Mouse (Mus musculus) liver, postnatal 0 days (tissue): Measurements from ENCODE around the gene S1pr2. TPM values are rescaled to one million over a fixed set of nuclear protein-coding genes. Genes with fewer than 3 reads are reported as not detected.
"Not testable (repeated sequence)": the region's sequence is repeated elsewhere in the genome, so short reads cannot be mapped to it uniquely, and the experiment has no call there.

Experiments
- ATAC-seq: fragments of 200-750 bp; cut with Nextera tagmentation; 2 replicates; pipeline ENCODE4 v1.8.0; 2017; ENCODE audit warnings: mild to moderate bottlenecking, moderate library complexity
- DNase-seq: peaks from one replicate; pipeline ENCODE4 v3.0.0-alpha.2; 2016
- H3K27ac ChIP-seq: fragments of 300-500 bp; sonication (generic); 2 replicates; pipeline ENCODE4 v1.5.1; 2014; ENCODE audit warnings: antibody characterized with exemption, moderate library complexity, mild to moderate bottlenecking, low read depth
- H3K27me3 ChIP-seq: fragments of 300-500 bp; sonication (generic); 2 replicates; pipeline ENCODE4 v1.6.1; 2014; ENCODE audit warnings: low read length, control low read depth, mixed read lengths; ENCODE audit not compliant: insufficient read depth
- H3K36me3 ChIP-seq: fragments of 300-500 bp; sonication (generic); replicated peaks from 2 replicates; pipeline ENCODE4 v1.6.1; 2014; ENCODE audit warnings: mild to moderate bottlenecking, control low read depth, low read length, moderate library complexity, mixed read lengths; ENCODE audit not compliant: insufficient read depth
- H3K4me1 ChIP-seq: fragments of 300-500 bp; sonication (generic); 2 replicates; pipeline ENCODE4 v1.6.1; 2014; ENCODE audit warnings: antibody characterized with exemption, mild to moderate bottlenecking, control low read depth; ENCODE audit not compliant: insufficient read depth
- H3K4me2 ChIP-seq: fragments of 300-500 bp; sonication (generic); 2 replicates; pipeline ENCODE4 v1.6.1; 2014; ENCODE audit warnings: low read depth, mild to moderate bottlenecking, low read length, moderate library complexity, mixed read lengths
- H3K4me3 ChIP-seq: fragments of 300-500 bp; sonication (generic); 2 replicates; pipeline ENCODE4 v1.5.1; 2014; ENCODE audit warnings: low read depth, low read length
- H3K9ac ChIP-seq: fragments of 300-500 bp; sonication (generic); replicated peaks from 2 replicates; pipeline ENCODE4 v1.6.1; 2014; ENCODE audit warnings: mild to moderate bottlenecking, moderate library complexity
- H3K9me3 ChIP-seq: fragments of 300-500 bp; sonication (generic); 2 replicates; pipeline ENCODE4 v1.6.1; 2016; ENCODE audit warnings: mild to moderate bottlenecking, control low read depth, low read length, mixed read lengths
- CTCF ChIP-seq: sonication (generic); IDR thresholded peaks from 2 replicates; pipeline ENCODE4 v1.5.1; 2016; ENCODE audit warnings: antibody characterized with exemption, low read depth
- EP300 ChIP-seq: IDR thresholded peaks from 2 replicates; pipeline ENCODE4 v1.6.1; 2016; ENCODE audit warnings: antibody characterized with exemption, low read depth, mild to moderate bottlenecking
- WGBS: fragments of 180-500 bp; shearing (Covaris S2); extraction: QIAGEN DNeasy Blood & Tissue Kit; methylation state at CpG from one replicate; pipeline ENCODE4 v1.1.7; 2014; ENCODE audit not compliant: insufficient replicate concordance; 5-methylcytosine and 5-hydroxymethylcytosine counted together
- polyA plus RNA-seq: library from polyadenylated mRNA; unstranded; fragments of >200 nt; fragmentation: Nextera tagmentation; extraction: Ambion mirVana; gene quantifications from 2 replicates; pipeline ENCODE4 v1.2.1, GENCODE M21; 2015

S1pr2 gene
- polyA plus RNA-seq, 1 experiment from 2014 or later = 3.1 TPM

DNA sequence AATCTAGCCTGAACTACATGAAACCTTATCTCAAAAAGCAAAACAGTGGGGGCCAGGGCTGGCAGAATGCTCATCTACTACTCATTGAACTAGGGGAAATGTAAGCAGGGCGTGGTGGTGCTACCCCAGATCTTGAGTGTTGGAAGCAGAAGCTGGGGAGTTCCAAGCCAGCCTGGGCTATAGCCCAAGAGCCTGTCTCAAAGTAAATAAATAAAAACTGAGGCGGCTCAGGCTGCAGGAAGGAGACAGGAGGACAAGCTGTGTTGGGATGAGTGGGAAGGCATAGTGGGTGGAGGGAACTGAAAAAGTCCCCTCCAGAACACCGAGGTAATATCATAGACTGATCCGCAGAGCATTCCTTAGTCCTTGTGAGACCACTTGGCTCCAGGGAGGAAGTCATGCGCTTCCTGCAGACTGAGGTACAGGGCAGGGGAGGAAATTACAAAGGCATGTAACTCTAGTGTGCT lies 35.3 kb upstream of the S1pr2 start:
- Histone ChIP-seq H3K27ac (peak overlapping the region; percentile 39; the same call in 1 of the 2 replicates), H3K27me3 (no peaks in the 10 kb centered on the region; the same call in 1 of the 2 replicates)
- no peak for ATAC-seq

DNA sequence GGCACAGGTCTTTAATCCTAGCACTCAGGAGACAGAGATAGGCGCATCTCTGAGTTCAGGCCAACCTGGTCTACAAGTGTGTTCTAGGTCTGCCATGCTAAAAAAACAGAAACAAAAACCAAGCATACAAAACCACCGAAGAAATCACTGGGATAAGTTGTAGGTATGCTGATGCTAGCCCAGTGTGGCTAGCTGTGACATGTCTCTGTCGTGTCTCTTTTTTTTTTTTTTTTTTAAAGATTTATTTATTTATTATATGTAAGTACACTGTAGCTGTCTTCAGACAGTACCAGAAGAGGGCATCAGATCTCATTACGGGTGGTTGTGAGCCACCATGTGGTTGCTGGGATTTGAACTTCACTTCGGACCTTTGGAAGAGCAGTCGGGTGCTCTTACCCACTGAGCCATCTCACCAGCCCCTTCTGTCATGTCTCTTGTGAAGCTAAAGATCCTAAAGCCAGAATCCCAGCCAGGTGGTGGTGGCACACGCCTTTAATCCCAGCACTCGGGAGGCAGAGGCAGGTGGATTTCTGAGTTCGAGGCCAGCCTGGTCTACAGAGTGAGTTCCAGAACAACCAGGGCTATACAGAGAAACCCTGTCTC lies 34.5 kb upstream of the S1pr2 start:
- Histone ChIP-seq H3K36me3 (peaks cover 25% of the 10 kb centered on the region), H3K4me1 (peaks cover 28% of the 10 kb centered on the region)
- H3K9ac ChIP-seq, H3K27me3 ChIP-seq, H3K9me3 ChIP-seq, H3K27ac ChIP-seq, H3K4me3 ChIP-seq, DNase-seq, ATAC-seq, H3K4me2 ChIP-seq: not testable (repeated sequence)
- 71% methylated on average over 9 of the region's 9 CpGs for WGBS
- 0 out of 2 replicates have a peak, but pooled peaks have one; percentile 9 for TF ChIP-seq CTCF

More for the DNA sequence above, 35.3 kb upstream of the S1pr2 start:
- TF ChIP-seq CTCF = no peak
- TF ChIP-seq EP300 = no peak
- Histone ChIP-seq H3K4me2 (no peak overlapping the region), H3K9ac (no peak overlapping the region), H3K9me3 (no peaks in the 10 kb centered on the region), H3K36me3 (peaks cover 18% of the 10 kb centered on the region), H3K4me3 (no peak overlapping the region), H3K4me1 (peaks cover 32% of the 10 kb centered on the region)
- no peak for DNase-seq
- WGBS = 24% methylated on average over 5 of the region's 5 CpGs

DNA sequence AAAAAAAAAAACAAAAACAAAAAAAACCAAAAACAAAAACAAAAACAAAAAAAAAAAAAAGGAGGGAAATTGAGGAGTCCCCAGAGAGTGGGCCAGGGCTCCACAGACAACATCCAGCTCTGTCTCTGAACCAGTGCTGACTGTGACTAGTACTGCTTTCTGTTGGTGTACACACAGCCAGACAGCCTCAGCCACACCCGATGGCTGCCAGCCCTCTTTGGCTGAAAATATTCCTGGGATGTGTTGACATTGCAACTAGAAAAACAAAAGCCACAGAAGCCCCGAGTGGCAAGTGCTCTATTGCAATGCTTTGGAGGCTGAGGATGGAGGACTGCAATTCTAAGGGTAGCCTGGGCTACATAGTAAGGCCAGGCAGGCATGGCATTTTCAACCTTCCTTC lies 33.8 kb upstream of the S1pr2 start:
- Histone ChIP-seq H3K4me2 (no peak overlapping the region), H3K36me3 (peaks cover 30% of the 10 kb centered on the region), H3K9me3 (no peaks in the 10 kb centered on the region), H3K4me1 (peaks cover 25% of the 10 kb centered on the region), H3K27ac (no peak overlapping the region), H3K9ac (no peak overlapping the region), H3K27me3 (no peaks in the 10 kb centered on the region; the same call in 1 of the 2 replicates), H3K4me3 (no peak overlapping the region)
- DNase-seq = no peak
- TF ChIP-seq CTCF (no peak), EP300 (no peak)
- WGBS = 53% methylated on average over 2 of the region's 2 CpGs
- no peak for ATAC-seq

DNA sequence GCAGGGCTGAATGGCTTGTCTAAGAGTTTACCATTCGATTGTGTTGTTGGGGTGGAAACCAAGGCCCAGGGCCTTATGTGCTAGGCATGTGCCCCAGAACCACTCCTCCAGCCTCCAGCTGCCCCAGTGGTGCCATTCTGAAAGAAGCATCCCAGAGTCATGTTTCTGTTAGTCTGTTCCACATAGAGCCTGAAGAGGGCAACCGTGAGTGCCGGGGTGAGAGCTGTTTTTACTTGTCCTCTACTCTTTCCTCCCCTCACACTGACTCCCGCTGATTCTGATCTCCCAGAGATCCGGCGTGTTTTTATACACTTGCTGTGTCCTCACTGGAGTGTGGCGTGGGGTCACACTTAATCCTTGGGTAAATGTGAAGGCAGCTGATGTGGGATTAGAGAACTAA lies 31.4 kb upstream of the S1pr2 start:
- Histone ChIP-seq H3K9ac (no peak overlapping the region), H3K27ac (no peak overlapping the region), H3K9me3 (no peaks in the 10 kb centered on the region), H3K27me3 (no peaks in the 10 kb centered on the region), H3K4me1 (peaks cover 20% of the 10 kb centered on the region), H3K4me3 (no peak overlapping the region), H3K36me3 (peaks cover 41% of the 10 kb centered on the region), H3K4me2 (no peak overlapping the region)
- 78% methylated on average over 7 of the region's 7 CpGs for WGBS
- no peak for ATAC-seq
- TF ChIP-seq CTCF (peak; percentile 54), EP300 (no peak)
- no peak for DNase-seq

DNA sequence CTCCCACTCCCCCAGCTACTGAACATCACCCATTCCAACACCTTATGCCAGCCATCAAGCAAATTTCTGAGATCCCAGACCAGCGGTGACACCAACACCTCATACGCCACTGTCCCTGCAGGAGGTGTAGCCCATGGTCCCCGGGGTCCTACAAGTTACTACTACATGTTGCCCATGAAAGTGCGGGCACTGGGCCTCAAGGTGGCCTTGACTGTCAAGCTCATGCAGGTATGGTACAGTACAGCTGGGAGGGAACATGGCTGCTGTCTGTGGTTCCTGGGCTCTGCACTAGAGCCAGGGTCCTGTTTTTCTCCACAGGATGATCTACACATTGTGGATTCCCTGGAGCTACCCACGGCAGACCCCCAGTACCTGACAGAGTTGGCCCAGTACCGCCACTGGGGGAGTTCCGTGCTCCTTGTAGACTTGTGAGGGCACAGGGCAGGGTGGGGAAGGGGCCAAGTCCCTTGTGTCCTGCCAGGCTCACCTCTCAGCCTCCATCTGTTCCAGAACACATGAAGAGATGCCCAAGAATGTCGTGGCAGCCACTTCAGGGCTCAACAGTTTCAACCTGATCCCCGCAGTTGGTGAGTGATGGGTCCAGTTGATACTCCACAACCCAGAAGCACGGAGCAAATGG lies 30.9 kb upstream of the S1pr2 start:
- Histone ChIP-seq H3K9me3 (no peaks in the 10 kb centered on the region), H3K4me2 (no peak overlapping the region), H3K36me3 (peaks cover 41% of the 10 kb centered on the region), H3K4me3 (no peak overlapping the region), H3K27me3 (no peaks in the 10 kb centered on the region), H3K27ac (no peak overlapping the region), H3K9ac (no peak overlapping the region), H3K4me1 (peaks cover 18% of the 10 kb centered on the region)
- TF ChIP-seq EP300 (no peak), CTCF (no peak)
- ATAC-seq = no peak
- WGBS = 87% methylated on average over 10 of the region's 10 CpGs
- DNase-seq = no peak

DNA sequence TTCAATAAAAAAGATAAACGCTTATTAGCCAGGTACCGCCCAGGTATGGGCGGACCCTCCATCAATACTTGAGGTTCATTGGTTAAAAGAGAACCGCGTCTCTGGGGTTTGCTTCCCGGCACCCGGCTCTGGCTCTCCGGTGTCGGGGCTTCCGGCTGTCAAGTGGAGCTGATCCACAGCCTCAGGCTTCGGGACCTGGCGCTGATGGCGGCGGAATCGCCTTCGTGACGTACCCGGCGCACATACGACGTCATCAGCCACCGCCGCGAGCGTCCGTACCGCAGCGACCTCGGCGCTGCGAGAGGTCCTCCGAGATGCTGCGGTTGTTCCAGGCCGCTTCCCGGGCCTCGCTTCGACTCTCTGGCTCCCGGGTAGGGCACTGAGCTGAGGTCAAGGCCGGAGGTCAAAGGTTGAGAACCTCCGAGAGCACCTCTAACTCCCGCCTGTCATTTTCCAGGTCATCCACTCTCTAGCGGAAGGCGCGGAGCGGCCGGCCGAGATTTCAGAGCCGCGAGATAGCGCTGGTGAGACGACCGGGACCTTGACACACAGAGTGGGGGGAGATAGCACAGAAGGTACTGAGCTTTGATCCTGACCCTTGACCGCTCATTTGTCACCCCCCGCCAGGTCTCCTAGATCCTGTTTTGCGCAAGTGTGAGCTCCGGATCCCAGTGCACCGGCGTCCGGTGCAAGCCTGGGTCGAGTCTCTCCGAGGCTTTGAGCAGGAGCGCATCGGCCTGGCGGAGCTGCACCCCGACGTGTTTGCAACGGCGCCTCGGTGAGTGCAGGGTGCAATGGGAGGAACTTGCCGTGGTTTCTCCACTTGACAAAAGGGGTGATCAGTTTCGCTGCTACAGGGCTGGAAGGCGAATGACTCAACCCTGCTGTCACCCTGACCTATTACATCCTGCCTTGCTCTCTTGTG lies 26.3 kb upstream of the S1pr2 start, which contains the start of gene Mrpl4:
Mrpl4 (plus strand) TSS at position 112 of the 925 bp plus-strand sequence.
- no peaks in the 10 kb centered on the region for H3K9me3 ChIP-seq
- H3K4me1 ChIP-seq = peaks cover 12% of the 10 kb centered on the region
- ATAC-seq (peak; percentile 88), DNase-seq (peak; percentile 92)
- peak within 1 kb of the TSS; percentile 94 for H3K27ac ChIP-seq
- peak within 1 kb of the TSS; percentile 91 for H3K9ac ChIP-seq
- H3K27me3 ChIP-seq = no peaks in the 10 kb centered on the region
- H3K4me2 ChIP-seq = peak within 1 kb of the TSS; percentile 98
- no peak for TF ChIP-seq EP300
- TF ChIP-seq CTCF = no peak
- H3K36me3 ChIP-seq = peaks cover 33% of the 10 kb centered on the region
- peak within 1 kb of the TSS; percentile 94 for H3K4me3 ChIP-seq
- under 1% methylated on average over 72 of the region's 72 CpGs for WGBS
